Mouse (Mus musculus) G1E (cell line): Measurements from ENCODE around the gene Ccm2.

ENCODE experiments used
- CTCF ChIP-seq: IDR thresholded peaks from 2 replicates; pipeline ENCODE4 v1.5.1; 2012; ENCODE audit warnings: low read depth, low read length, inconsistent platforms, mixed read lengths
- GATA1 ChIP-seq: IDR thresholded peaks from 2 replicates; pipeline ENCODE4 v1.6.1; 2012; ENCODE audit warnings: borderline replicate concordance, low read length, inconsistent platforms, mixed read lengths
- GATA2 ChIP-seq: IDR thresholded peaks from 2 replicates; pipeline ENCODE4 v1.6.1; 2012; ENCODE audit warnings: low read depth, low read length, inconsistent platforms, borderline replicate concordance
- POLR2AphosphoS5 ChIP-seq: IDR thresholded peaks from 2 replicates; pipeline ENCODE4 v1.6.1; 2012; ENCODE audit warnings: low read depth, low read length, inconsistent platforms; ENCODE audit not compliant: insufficient replicate concordance
- TAL1 ChIP-seq: conservative IDR thresholded peaks from 2 replicates; pipeline ENCODE4 v1.6.1; 2012; ENCODE audit warnings: low read depth, low read length, inconsistent platforms, mixed read lengths

DNA sequence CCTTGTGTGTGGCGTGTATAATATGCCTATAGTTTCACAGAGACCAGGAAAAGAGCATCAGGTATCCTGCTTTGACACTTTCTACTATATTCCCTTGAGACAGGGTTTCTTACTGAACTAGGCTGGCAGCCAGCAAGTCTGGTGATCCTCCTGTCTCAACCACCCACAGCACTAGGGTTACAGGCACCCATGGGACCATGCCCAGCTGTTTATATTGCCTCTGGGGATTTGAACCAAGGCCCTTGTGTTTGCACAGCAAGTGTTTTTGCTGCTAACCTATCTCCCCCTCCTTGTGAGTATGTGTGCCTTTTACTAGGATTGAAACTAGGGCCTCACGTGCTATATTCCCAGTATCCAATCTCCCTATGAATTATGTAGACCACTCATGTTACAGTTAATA is 34.9 kb downstream of the Ccm2 start:
- no peak for TF ChIP-seq POLR2AphosphoS5
- TF ChIP-seq CTCF: no peak
- TF ChIP-seq TAL1: no peak
- no peak for TF ChIP-seq GATA2
- no peak for TF ChIP-seq GATA1
